Mouse (Mus musculus): Measurements from ENCODE around the gene Olfr802. TPM values are rescaled to one million over a fixed set of nuclear protein-coding genes. Genes with fewer than 3 reads are reported as not detected.

Gene Olfr802
- not detected for total RNA-seq (2018; cell fraction: chromatin; rRNA removed)
- not detected for total RNA-seq (2018; cell fraction: cytosol; rRNA removed)
- total RNA-seq (2018; cell fraction: nucleus; rRNA removed): not detected
- polyA plus RNA-seq (2018): not detected in 3 replicates

DNA sequence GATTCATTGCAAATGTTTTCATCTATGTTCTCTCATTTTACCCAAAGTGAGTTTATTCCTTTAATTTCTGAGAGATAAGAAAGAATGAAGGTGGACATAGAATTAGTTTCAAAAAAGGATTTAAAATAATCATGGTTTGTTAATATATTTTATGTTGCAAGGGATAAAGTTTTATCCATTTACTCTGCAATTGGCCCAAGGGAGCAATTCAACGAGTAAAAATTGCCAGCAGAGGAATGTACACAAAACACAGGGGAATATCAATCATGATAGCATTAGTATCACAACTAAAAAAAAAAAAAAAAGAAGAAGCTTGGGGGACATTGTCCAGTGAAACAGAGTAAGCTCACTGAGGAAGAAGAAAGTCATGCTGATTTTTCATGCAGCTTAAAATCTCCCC lies at the start of gene Olfr802:
Olfr802 (minus strand) TSS at position 101 of the 400 bp plus-strand sequence.
- no peaks in the 10 kb centered on the region for H3K36me3 ChIP-seq (ENCODE audit: inconsistent target)
- H3K79me2 ChIP-seq (ENCODE audit: inconsistent target): no peaks in the 10 kb centered on the region
- no peak within 1 kb of the TSS for H3K27ac ChIP-seq
- H3K4me3 ChIP-seq (ENCODE audit: inconsistent target): no peak within 1 kb of the TSS
- WGBS (ENCODE audit: missing documents): 90% methylated on average over 1 of the region's 1 CpGs

GRCm38 (mm10) chr10:129729275-129729674 lies 41.3 kb upstream of the Olfr802 start, which contains the start of gene Olfr805:
Olfr805 (minus strand) TSS chr10:129729375.
- 100% methylated on average over 2 of the region's 2 CpGs for WGBS (ENCODE audit: missing documents)
- H3K27ac ChIP-seq: no peak within 1 kb of the TSS
- H3K36me3 ChIP-seq (ENCODE audit: inconsistent target): no peaks in the 10 kb centered on the region
- no peak within 1 kb of the TSS for H3K4me3 ChIP-seq (ENCODE audit: inconsistent target)
- H3K79me2 ChIP-seq (ENCODE audit: inconsistent target): no peaks in the 10 kb centered on the region

DNA sequence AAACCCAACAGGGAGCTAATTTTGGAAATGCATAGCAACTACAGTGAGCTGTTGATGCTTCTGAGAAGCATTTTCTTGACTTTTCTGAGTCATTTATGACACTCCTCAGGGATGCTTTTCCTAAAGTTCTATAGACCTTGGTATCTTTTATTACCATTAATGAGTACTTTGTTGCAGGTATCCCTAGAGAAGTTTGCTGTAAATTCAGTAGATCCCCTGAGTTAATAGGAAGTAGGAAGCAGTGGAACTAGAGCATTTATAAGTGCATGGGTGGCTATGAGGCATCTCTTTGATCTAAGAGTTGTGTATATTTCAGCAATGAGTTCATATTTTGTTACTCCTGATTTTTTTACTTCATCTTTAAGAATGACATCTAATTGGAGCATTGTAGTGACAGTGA lies 14.9 kb upstream of the Olfr802 start, which contains the start of gene Olfr804:
Olfr804 (plus strand) TSS at position 301 of the 400 bp plus-strand sequence.
- no peak within 1 kb of the TSS for H3K27ac ChIP-seq
- no peaks in the 10 kb centered on the region for H3K79me2 ChIP-seq (ENCODE audit: inconsistent target)
- H3K4me3 ChIP-seq (ENCODE audit: inconsistent target): peak within 1 kb of the TSS; percentile 1; the same call in 1 of the 2 replicates
- H3K36me3 ChIP-seq (ENCODE audit: inconsistent target): no peaks in the 10 kb centered on the region

DNA sequence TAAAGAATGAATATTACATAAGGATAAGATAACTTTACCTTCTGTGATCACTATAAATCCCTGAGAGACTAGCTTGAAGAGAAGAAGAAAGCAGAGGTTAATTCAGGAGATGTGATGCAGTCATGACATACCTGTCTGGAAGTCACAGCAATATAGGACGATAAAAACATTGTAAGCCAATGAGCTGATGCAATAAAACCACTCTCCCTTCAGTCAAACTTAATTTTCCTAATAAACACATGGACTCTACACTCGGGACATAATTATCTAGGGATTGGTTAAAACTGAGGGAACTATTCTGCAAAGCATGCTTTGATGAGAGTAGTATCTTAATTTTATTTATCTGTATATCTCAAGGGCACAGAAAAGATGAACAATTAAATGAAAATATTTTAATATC lies 6.2 kb upstream of the Olfr802 start, which contains the start of gene Olfr803:
Olfr803 (minus strand) TSS at position 101 of the 400 bp plus-strand sequence.
- Histone ChIP-seq H3K4me3 (ENCODE audit: inconsistent target) (no peak within 1 kb of the TSS), H3K36me3 (ENCODE audit: inconsistent target) (no peaks in the 10 kb centered on the region), H3K27ac (no peak within 1 kb of the TSS), H3K79me2 (ENCODE audit: inconsistent target) (no peaks in the 10 kb centered on the region)
- WGBS (ENCODE audit: missing documents): 81% methylated on average over 2 of the region's 2 CpGs

GRCm38 (mm10) chr10:129673765-129674164 lies 14.2 kb downstream of the Olfr802 start, which contains the start of gene Olfr801:
Olfr801 (minus strand) TSS chr10:129673865.
- 69% methylated on average over 1 of the region's 1 CpGs for WGBS (ENCODE audit: missing documents)
- no peak within 1 kb of the TSS for H3K27ac ChIP-seq
- no peaks in the 10 kb centered on the region for H3K79me2 ChIP-seq (ENCODE audit: inconsistent target)
- no peak within 1 kb of the TSS for H3K4me3 ChIP-seq (ENCODE audit: inconsistent target)
- H3K36me3 ChIP-seq (ENCODE audit: inconsistent target): no peaks in the 10 kb centered on the region

DNA sequence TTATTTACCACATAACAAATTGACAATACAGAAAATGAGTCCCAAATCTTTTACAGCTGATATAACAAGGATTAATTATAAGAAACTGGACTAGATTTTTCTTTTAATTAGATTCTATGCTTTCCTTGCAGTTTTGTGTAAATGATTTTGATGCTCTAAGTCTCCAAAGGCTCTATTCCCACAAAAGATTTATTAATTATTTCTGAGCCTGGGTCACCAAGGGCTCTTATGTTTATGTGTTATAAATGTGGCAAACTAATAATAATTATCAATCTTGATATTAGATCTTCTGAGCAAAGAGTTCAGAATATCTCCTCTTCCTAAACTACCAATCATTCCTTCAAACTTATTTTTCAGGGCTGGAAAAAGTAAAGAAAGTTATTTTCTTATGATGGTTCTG lies 30.6 kb downstream of the Olfr802 start, which contains the start of gene Olfr800:
Olfr800 (plus strand) TSS at position 301 of the 400 bp plus-strand sequence.
- H3K36me3 ChIP-seq (ENCODE audit: inconsistent target): no peaks in the 10 kb centered on the region
- H3K79me2 ChIP-seq (ENCODE audit: inconsistent target): no peaks in the 10 kb centered on the region
- H3K27ac ChIP-seq: no peak within 1 kb of the TSS
- H3K4me3 ChIP-seq (ENCODE audit: inconsistent target): no peak within 1 kb of the TSS

DNA sequence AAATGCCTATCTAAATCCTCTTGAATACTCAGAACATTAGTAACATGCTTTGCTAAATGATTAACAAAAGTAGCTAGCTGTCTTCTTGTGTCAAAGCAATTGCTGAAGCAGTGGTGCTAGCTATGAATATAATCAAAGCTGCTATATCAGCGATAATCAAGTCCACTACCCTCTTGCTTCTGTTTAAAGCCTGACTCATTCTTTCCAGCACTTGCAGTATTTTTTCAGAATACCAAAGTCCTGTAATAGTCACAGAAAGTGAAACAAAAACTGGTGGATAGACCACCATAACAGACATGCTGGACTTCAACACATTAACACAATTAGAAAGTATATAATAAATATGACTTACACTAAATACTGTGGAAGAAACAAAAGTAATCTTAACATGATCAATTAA lies 36.2 kb downstream of the Olfr802 start:
- Histone ChIP-seq H3K4me3 (ENCODE audit: inconsistent target) (no peak overlapping the region), H3K36me3 (ENCODE audit: inconsistent target) (no peaks in the 10 kb centered on the region), H3K27ac (no peak overlapping the region), H3K79me2 (ENCODE audit: inconsistent target) (no peaks in the 10 kb centered on the region)
- WGBS (ENCODE audit: missing documents): 100% methylated on average over 1 of the region's 1 CpGs

GRCm38 (mm10) chr10:129637184-129637583 lies 50.8 kb downstream of the Olfr802 start, which contains the start of gene Olfr799:
Olfr799 (plus strand) TSS chr10:129637484.
- Histone ChIP-seq H3K4me3 (ENCODE audit: inconsistent target) (no peak within 1 kb of the TSS), H3K36me3 (ENCODE audit: inconsistent target) (no peaks in the 10 kb centered on the region), H3K79me2 (ENCODE audit: inconsistent target) (no peaks in the 10 kb centered on the region), H3K27ac (no peak within 1 kb of the TSS)
- WGBS (ENCODE audit: missing documents): 24% methylated on average over 1 of the region's 1 CpGs

- no peaks in the 10 kb centered on the region for H3K79me2 ChIP-seq (ENCODE audit: inconsistent target)
- H3K36me3 ChIP-seq (ENCODE audit: inconsistent target): no peaks in the 10 kb centered on the region
- no peak within 1 kb of the TSS for H3K27ac ChIP-seq
- no peak within 1 kb of the TSS for H3K4me3 ChIP-seq (ENCODE audit: inconsistent target)
- WGBS (ENCODE audit: missing documents): 79% methylated on average over 1 of the region's 1 CpGs
Measured at GRCm38 (mm10) chr10:129627834-129628233, 60.1 kb downstream of the Olfr802 start, which contains the start of gene Olfr798. Olfr798 (minus strand) TSS chr10:129627934.

Other genes starting within 250 kb of the Olfr802 start
- gene Olfr787, start 226.3 kb downstream of the Olfr802 start, polyA plus RNA-seq (2018): not detected in 3 replicates
- gene Olfr788, start 217.2 kb downstream of the Olfr802 start, polyA plus RNA-seq (2018): not detected in 3 replicates
- not detected in 3 replicates for gene Olfr789, start 203.4 kb downstream of the Olfr802 start, polyA plus RNA-seq (2018)
- not detected in 3 replicates for gene Olfr790, start 189.7 kb downstream of the Olfr802 start, polyA plus RNA-seq (2018)
- not detected in 3 replicates for gene Olfr791, start 166.4 kb downstream of the Olfr802 start, polyA plus RNA-seq (2018)
- gene Olfr792, start 149.0 kb downstream of the Olfr802 start, polyA plus RNA-seq (2018): not detected in 3 replicates
- not detected in 3 replicates for gene Olfr794, start 120.5 kb downstream of the Olfr802 start, polyA plus RNA-seq (2018)
- gene Olfr796, start 75.6 kb downstream of the Olfr802 start, polyA plus RNA-seq (2018): not detected in 3 replicates
- not detected in 3 replicates for gene Olfr798, start 60.2 kb downstream of the Olfr802 start, polyA plus RNA-seq (2018)
- not detected in 3 replicates for gene Olfr799, start 50.7 kb downstream of the Olfr802 start, polyA plus RNA-seq (2018)
- gene Olfr800, start 30.5 kb downstream of the Olfr802 start, polyA plus RNA-seq (2018): not detected in 3 replicates
- gene Olfr801, start 14.3 kb downstream of the Olfr802 start, polyA plus RNA-seq (2018): not detected in 3 replicates
- not detected in 3 replicates for gene Olfr803, start 6.1 kb upstream of the Olfr802 start, polyA plus RNA-seq (2018)
- gene Olfr804, start 15.0 kb upstream of the Olfr802 start, polyA plus RNA-seq (2018): not detected in 3 replicates
- gene Olfr805, start 41.2 kb upstream of the Olfr802 start, polyA plus RNA-seq (2018): not detected in 3 replicates
- not detected in 3 replicates for gene Olfr806, start 53.8 kb upstream of the Olfr802 start, polyA plus RNA-seq (2018)
- not detected in 3 replicates for gene Olfr807, start 69.6 kb upstream of the Olfr802 start, polyA plus RNA-seq (2018)
- not detected in 3 replicates for gene Olfr808, start 77.3 kb upstream of the Olfr802 start, polyA plus RNA-seq (2018)
- not detected in 3 replicates for gene Olfr809, start 86.5 kb upstream of the Olfr802 start, polyA plus RNA-seq (2018)
- gene Olfr810, start 106.7 kb upstream of the Olfr802 start, polyA plus RNA-seq (2018): not detected in 3 replicates
- not detected in 3 replicates for gene Olfr811, start 116.2 kb upstream of the Olfr802 start, polyA plus RNA-seq (2018)
- gene Olfr812, start 157.9 kb upstream of the Olfr802 start, polyA plus RNA-seq (2018): not detected in 3 replicates
- gene Olfr813, start 167.2 kb upstream of the Olfr802 start, polyA plus RNA-seq (2018): not detected in 3 replicates
- not detected in 3 replicates for gene Olfr814, start 191.7 kb upstream of the Olfr802 start, polyA plus RNA-seq (2018)
- not detected in 3 replicates for gene Olfr815, start 217.7 kb upstream of the Olfr802 start, polyA plus RNA-seq (2018)
- gene Olfr816, start 227.4 kb upstream of the Olfr802 start, polyA plus RNA-seq (2018): not detected in 3 replicates